Mouse (Mus musculus) left cerebral cortex, postnatal 36 days (tissue): ENCODE measurements around the gene Rasgef1b. TPM values are rescaled to one million over a fixed set of nuclear protein-coding genes. Genes with fewer than 3 reads are reported as not detected.

Source experiments
- DNase-seq, 2 experiments: peaks; one replicate each; pipeline ENCODE4 v3.0.0; 2021 to 2022; ENCODE audit warnings: low spot score in 2 of 2, mixed read lengths in 1 of 2
- intact Hi-C: fragments of 180-260 bp; cut with DNase I; formaldehyde crosslinking; loops from one replicate; pipeline ENCODE4 v1.15.1; 2025
- total RNA-seq, 2 experiments: library from RNA; stranded (reverse); gene quantifications; 2 replicates each; pipeline ENCODE4 v1.2.3; 2021

Gene Rasgef1b
- total RNA-seq, 2 experiments from 2014 or later, result 85.1 to 90.1 TPM

DNA sequence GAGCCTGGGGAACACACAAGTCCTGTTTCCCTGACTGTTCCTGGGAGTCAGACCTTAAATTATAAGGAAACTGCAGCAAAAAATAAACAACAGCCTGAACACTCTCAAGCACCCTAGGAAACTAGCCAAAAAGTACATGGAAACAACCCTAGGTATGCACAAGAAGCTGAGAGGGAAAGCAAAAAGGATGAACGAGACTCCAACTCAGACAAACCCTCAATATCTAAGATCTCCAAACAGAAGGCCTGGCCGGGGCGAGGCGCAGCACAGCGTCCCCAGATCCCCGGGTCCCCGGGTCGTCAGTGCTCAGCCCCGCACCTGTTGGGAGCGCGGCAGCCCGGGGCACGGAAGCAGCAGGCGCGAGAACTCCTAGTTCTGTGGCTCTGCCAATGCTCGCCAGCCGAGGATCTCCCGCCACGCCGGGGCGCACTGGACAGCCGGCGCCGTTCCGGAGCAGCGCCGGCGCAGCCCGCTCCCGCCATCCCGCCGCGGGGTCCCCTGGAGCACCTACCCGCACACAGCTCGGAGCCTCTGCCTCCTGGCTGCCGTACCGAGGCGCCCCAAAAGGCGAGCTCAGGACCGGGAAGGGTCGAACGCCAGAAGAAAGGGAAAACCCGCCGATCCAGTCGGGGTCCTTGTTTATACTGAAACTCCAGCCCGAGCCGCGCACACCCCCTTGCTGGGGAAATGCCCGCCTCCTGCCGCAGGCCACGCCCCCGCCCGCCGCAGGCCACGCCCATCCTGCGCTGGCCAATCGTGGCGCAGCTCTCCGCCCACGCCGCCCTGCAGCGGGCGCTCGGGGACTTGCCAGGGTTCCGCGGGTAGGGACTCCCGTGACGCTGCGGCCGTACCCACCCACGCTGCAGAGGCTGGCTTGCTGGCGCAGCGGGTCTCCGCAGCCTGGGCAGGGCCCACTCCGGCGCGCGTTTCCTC lies 476.4 kb downstream of the Rasgef1b start:
- peak; percentile 96 to 99 for DNase-seq
- intact Hi-C loops, result loop anchor here (2.0 to 10.0 kb wide), 3 partner anchors 105 to 462 kb away; no protein-coding TSS in a partner anchor

- intact Hi-C loops, result loop anchor here (2.0 to 10.0 kb wide), 4 partner anchors 106 to 641 kb away; no protein-coding TSS in a partner anchor
- peak; percentile 68 to 73 for DNase-seq
These were observed 477.3 kb downstream of the Rasgef1b start for GRCm38 (mm10) chr5:99251379-99252202.

DNA sequence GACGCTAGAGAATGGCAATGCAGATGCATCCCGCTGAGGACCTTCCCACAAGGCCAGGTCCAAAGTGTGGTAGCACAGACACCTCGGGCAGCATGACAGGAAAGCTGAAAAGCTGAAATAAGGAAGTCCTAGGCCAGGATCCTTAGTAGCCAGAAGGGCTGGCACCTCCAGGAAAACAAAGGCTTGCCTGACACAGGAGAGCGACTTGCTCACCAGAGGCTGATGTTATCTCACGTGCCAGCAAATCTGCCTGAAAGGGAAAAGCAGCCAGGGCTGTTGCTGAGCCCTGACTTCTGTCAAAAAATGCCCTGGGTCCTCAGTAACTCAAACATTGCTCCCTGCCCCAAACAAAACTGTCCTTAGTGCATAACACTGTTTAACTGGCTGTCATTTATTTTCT lies 478.0 kb downstream of the Rasgef1b start:
- intact Hi-C loops, result loop anchor here (2.0 to 10.0 kb wide), 3 partner anchors 106 to 642 kb away; no protein-coding TSS in a partner anchor
- no peak for DNase-seq

DNA sequence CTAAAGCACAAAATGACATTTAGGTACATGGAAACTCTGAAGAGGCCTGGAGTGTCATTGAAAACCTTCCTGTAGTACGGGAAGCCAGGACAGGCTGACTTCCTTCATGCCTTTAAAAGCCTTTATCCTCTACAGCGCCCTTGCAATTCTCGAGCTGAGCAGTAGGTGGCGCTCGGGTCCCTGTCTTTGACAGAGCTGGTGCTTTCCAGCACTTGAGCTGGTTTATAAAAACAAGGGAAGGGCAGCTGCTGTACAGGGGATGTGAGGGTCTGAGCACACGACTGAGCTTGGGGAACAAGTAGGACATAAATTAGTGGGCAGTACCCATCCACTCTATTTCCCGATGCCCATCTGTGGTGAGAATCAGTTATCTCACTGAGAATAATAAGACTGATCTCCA lies 480.4 kb downstream of the Rasgef1b start:
- intact Hi-C loops, result no loop called here
- DNase-seq, result peak; percentile 94 to 97

DNA sequence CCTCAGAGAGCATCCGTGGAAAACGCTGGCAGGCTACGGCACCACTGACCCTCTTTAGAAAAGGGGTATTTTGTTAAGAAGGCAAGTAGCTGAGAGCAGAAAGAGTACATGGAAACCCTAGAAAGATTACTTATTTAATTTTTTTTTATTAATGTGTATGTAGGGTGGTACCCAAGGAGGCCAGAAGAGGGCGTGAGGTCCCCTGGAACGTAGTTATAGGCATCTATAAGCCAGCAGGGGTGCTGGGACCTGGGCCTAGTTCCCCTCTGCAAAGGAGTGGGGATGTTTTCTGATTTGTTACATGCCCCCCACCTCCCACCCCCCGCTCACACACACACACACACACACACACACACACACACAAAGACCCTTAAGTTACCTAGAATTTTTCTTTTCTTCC lies 480.9 kb downstream of the Rasgef1b start:
- intact Hi-C loops, result no loop called here
- DNase-seq, result no peak

GRCm38 (mm10) chr5:99247441-99247840 lies 481.4 kb downstream of the Rasgef1b start:
- intact Hi-C loops, result no loop called here

DNA sequence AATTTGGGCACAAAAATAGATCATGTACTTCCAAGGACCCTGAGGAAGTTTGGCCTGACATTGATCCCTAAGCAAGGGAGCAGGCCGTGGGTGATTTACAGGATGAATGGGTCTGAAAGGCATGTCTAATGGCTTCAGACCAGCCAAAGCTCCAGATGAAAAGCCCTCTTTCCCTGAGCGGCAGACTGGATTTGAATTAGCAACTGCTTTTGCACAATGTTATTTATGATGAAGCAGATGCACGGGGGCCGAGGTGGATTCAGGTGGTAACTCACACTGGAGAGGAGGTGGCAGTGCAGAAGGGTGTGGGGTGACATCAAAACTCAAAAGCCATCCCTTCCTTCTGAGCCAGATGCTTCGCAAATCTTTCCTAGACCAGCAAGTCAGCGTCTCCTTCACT lies 481.9 kb downstream of the Rasgef1b start:
- peak; percentile 30 to 50 for DNase-seq
- intact Hi-C loops, result no loop called here

More at GRCm38 (mm10) chr5:99247441-99247840, 481.4 kb downstream of the Rasgef1b start:
- no peak for DNase-seq

GRCm38 (mm10) chr5:99241988-99242740 lies 486.7 kb downstream of the Rasgef1b start:
- DNase-seq, result no peak
- intact Hi-C loops, result no loop called here

DNA sequence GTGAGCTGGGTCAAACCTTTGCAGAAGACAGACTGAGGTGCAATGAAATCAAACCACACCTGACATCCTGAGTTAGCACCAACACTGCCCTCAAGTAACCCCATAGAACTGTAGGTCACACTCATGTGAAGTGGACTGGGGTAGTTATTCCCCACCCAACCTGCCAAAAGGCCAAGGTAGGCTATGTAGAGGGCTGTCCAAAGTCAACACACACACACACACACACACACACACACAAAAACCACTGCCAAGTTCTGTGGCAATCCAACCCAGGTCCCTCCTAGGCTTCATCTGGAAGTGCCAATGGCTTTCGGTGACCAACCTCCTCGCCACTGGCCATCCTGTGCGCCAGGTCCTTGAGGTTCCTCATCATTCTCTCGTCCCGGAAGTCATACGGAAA lies 488.4 kb downstream of the Rasgef1b start:
- intact Hi-C loops, result no loop called here
- DNase-seq, result no peak

DNA sequence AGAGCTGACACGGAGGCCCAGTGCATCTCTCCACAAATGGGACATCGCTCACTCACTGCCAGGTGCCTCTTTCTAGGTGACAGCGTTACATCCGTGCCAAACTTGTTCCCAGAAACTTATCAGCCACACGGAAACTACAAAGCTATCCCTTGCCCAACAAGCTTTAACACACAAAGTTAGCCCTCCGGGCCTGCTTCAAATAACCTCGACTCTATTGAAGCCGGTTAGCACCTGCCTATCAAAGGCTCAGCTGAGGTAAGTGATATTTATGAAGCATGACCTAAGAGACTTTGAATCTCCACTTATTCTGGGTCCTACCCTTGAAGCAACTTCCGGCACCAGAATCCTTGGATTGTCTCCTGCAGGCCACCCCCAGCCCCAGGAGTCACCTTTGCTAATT lies 489.2 kb downstream of the Rasgef1b start:
- DNase-seq, result no peak
- intact Hi-C loops, result no loop called here

- intact Hi-C loops, result no loop called here
- DNase-seq, result no peak
These were observed 490.7 kb downstream of the Rasgef1b start for GRCm38 (mm10) chr5:99238150-99238549.

DNA sequence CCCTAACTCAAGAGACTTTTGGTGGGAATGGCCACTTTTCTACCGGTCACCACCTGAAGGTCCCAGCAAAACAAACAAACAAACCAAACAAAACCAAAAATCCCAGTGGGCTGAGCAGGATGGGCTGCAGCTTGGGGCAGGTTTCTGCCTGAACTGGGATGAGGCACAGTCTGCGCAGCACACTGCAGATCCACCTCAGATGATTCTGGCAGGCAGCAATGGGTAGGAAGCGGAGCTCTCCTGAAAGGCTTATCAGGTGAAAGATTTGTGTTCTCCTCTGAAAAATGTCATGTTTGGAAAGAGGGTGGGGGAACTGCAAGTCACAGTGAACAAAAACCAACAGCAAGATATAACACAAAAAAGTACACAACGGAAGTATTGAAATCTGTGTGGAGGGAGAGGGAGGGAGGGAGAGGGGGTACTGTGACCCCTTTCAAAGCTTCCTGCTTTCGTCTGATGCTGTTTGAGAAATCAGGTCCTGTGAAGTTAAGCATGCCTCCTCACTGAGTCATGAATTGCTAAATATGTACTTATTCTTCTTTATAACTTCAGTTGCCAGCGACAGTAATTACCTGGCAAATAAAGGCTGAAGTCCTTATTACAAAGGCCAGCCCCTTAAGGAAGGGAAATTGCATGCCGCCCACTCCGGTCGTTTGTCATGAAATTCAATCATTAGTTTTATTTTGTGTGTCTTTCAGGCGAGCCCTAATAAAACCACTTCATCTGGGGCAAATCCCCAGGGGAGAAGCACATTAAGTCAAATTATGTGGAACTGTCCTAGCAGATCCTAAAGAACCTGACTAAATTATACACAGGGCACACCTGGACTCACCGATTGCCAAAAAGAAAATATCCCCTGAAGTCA lies 491.7 kb downstream of the Rasgef1b start:
- intact Hi-C loops, result no loop called here
- DNase-seq, result no peak

- DNase-seq, result no peak
- intact Hi-C loops, result no loop called here
These were observed 492.4 kb downstream of the Rasgef1b start for GRCm38 (mm10) chr5:99236431-99236830.

DNA sequence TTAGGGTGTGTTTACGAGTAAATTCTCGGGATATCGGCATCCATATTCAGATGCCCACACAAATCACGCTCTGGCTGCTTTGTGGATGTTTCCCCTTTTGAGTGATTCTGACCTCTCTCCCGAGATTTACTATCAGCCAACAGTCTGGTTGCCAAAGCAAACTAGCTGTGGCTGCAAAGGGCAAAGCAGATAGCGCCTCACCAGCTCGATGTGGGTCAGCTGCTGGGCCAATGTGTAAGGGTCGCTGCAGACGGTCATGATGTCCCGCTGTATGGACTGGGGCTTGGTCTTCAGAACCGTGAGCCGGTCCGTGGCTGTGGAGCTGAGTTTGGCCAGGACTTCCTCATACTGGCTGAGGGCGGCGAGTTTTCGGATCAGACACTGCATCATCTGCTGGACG lies 494.6 kb downstream of the Rasgef1b start:
- intact Hi-C loops, result no loop called here
- no peak for DNase-seq

GRCm38 (mm10) chr5:99233176-99233575 lies 495.7 kb downstream of the Rasgef1b start:
- no peak for DNase-seq
- intact Hi-C loops, result no loop called here

GRCm38 (mm10) chr5:99232410-99232809 lies 496.5 kb downstream of the Rasgef1b start:
- intact Hi-C loops, result no loop called here
- DNase-seq, result no peak

GRCm38 (mm10) chr5:99230476-99230875 lies 498.4 kb downstream of the Rasgef1b start:
- no peak for DNase-seq
- intact Hi-C loops, result no loop called here

GRCm38 (mm10) chr5:99227361-99227760 lies 501.5 kb downstream of the Rasgef1b start:
- intact Hi-C loops, result no loop called here
- DNase-seq, result no peak

DNA sequence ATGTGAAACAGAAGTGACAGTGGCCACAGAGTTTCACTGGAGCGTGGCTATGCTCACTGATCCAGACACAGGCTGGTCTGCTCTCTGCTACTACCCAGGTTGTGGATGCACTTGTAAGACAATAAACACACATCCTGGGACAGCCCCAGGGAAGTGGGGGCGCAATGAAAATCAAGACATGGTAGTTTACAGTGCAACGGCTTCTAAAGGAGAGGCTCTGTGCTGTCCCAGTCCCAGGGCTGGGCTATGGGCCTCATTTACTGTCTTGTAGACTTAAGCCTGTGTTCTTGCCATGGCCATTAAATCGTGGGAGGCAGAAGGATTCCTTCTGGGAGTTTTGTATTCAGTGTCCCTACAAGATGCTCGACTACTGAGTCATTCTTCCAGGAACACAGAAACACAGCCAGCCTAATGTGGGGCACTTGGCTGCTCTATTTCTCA lies 504.3 kb downstream of the Rasgef1b start:
- no peak for DNase-seq

More for the DNA sequence above, 504.3 kb downstream of the Rasgef1b start:
- intact Hi-C loops, result no loop called here
